Mouse (Mus musculus) neural tube, embryonic 12.5 days (tissue): Measurements from ENCODE around the gene Hoxd4. TPM values are rescaled to one million over a fixed set of nuclear protein-coding genes. Genes with fewer than 3 reads are reported as not detected.

Experiments
- ATAC-seq: fragments of 200-750 bp; cut with Nextera tagmentation; 2 replicates; pipeline ENCODE4 v1.8.0; 2017; ENCODE audit warnings: low read depth, mild to moderate bottlenecking, moderate TSS enrichment, moderate library complexity; ENCODE audit not compliant: low FRiP score
- H3K27ac ChIP-seq: fragments of 300-500 bp; sonication (generic); 2 replicates; pipeline ENCODE4 v1.5.1; 2016
- H3K27me3 ChIP-seq: fragments of 300-500 bp; sonication (generic); replicated peaks from 2 replicates; pipeline ENCODE4 v1.6.1; 2016; ENCODE audit warnings: mild to moderate bottlenecking
- H3K36me3 ChIP-seq: fragments of 300-500 bp; sonication (generic); 2 replicates; pipeline ENCODE4 v1.6.1; 2016; ENCODE audit warnings: mild to moderate bottlenecking
- H3K4me1 ChIP-seq: fragments of 300-500 bp; sonication (generic); 2 replicates; pipeline ENCODE4 v1.6.1; 2016
- H3K4me2 ChIP-seq: fragments of 300-500 bp; sonication (generic); replicated peaks from 2 replicates; pipeline ENCODE4 v1.6.1; 2016; ENCODE audit warnings: mild to moderate bottlenecking
- H3K4me3 ChIP-seq: fragments of 300-500 bp; sonication (generic); 2 replicates; pipeline ENCODE4 v1.5.1; 2016
- H3K9ac ChIP-seq: fragments of 300-500 bp; sonication (generic); 2 replicates; pipeline ENCODE4 v1.6.1; 2016; ENCODE audit warnings: mild to moderate bottlenecking
- H3K9me3 ChIP-seq: fragments of 300-500 bp; sonication (generic); 2 replicates; pipeline ENCODE4 v1.6.1; 2016; ENCODE audit warnings: mild to moderate bottlenecking
- WGBS: fragments of 180-500 bp; shearing (Covaris S2); methylation state at CpG from one replicate; pipeline ENCODE4 v1.1.7; 2016; 5-methylcytosine and 5-hydroxymethylcytosine counted together
- polyA plus RNA-seq: library from polyadenylated mRNA; unstranded; fragments of >200 nt; fragmentation: Nextera tagmentation; extraction: Ambion mirVana; gene quantifications from 2 replicates; pipeline ENCODE4 v1.2.1, GENCODE M21; 2016

The Hoxd4 gene
- polyA plus RNA-seq, 1 experiment from 2014 or later, result 14.2 TPM

DNA sequence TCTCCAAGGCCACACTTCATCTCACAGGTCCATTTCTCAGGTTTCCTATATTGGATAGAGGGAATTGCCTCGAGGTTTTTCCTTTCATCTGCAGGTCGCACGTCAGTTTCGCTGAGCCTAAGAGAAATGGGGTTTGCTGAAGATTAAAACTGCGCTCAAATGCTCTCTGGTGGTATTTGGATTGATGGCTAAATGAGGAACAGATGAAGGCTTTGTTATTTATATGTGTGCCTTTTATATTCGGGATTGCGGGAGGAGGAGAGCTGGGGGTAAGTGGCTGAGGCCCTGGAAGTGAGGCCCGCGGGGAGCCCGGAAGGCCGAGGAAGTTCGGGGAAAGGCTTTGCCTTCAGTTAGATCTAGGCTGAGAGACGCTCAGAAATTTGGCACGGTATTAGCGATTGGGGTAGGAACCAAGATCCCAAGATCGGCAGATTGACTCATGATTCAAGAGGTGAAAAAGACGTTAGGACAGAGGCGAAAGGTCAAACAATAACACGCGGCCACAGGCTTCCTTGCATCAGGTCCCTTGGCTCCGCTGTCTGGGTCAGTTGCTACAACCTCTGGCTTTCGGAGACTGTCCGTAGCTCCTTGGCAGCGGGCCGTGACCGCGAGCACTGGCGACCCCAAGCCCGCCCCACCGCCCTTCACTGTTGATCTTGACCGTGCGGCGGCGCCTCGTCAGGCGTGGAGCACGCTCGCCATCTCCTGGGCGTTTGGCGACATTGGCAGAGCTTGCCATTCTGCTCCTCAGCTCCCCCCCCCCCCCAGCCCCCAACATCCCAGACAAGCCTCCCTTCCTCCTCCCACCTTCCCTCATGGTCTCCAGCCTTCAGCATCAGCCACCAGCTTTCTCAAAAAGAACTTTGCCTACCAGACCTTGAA, 39.0 kb upstream of the Hoxd4 start:
- H3K4me2 ChIP-seq, result peak overlapping the region; percentile 59
- ATAC-seq, result peak; percentile 43; the same call in 1 of the 2 replicates
- H3K4me1 ChIP-seq, result peaks cover 24% of the 10 kb centered on the region
- H3K9me3 ChIP-seq, result no peaks in the 10 kb centered on the region
- peaks cover 98% of the 10 kb centered on the region for H3K27me3 ChIP-seq
- H3K36me3 ChIP-seq, result no peaks in the 10 kb centered on the region
- 0 out of 2 replicates have a peak overlapping the region, but pooled peaks have one; percentile 29 for H3K9ac ChIP-seq
- WGBS, result under 1% methylated on average over 40 of the region's 40 CpGs
- peak overlapping the region; percentile 24; the same call in 1 of the 2 replicates for H3K4me3 ChIP-seq
- H3K27ac ChIP-seq, result no peak overlapping the region

- Histone ChIP-seq H3K27me3 (peaks cover 98% of the 10 kb centered on the region), H3K27ac (no peak overlapping the region), H3K9ac (no peak overlapping the region), H3K4me2 (no peak overlapping the region; the same call in 1 of the 2 replicates), H3K4me1 (peaks cover 15% of the 10 kb centered on the region), H3K9me3 (no peaks in the 10 kb centered on the region), H3K36me3 (no peaks in the 10 kb centered on the region), H3K4me3 (0 out of 2 replicates have a peak overlapping the region, but pooled peaks have one; percentile 2)
- ATAC-seq, result no peak
- WGBS, result under 1% methylated on average over 24 of the region's 24 CpGs
These were observed 37.8 kb upstream of the Hoxd4 start for GRCm38 (mm10) chr2:74673835-74674425.

DNA sequence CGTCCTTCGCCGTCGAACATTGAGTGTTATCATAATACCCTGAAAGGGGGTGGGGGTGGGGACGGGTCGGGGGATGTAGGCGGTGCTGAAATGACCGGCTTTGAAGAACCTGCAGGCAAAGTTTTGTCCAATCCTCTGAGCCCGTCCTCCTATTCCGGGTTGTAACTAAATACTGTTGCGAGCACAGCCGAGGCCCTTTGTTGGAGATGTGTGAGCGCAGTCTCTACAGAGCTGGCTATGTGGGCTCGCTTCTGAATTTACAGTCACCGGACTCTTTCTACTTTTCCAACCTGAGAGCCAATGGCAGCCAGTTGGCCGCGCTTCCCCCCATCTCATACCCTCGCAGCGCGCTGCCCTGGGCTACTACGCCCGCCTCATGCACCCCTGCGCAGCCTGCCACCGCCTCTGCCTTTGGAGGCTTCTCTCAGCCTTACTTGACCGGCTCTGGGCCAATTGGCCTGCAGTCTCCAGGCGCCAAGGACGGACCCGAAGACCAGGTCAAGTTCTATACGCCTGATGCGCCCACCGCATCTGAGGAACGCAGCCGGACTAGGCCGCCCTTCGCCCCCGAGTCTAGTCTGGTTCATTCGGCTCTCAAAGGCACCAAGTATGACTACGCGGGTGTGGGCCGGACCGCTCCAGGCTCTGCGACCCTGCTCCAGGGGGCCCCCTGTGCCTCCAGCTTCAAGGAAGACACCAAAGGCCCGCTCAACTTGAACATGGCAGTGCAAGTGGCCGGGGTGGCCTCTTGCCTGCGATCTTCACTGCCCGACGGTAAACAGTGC, 36.7 kb upstream of the Hoxd4 start, which contains the start of gene Hoxd12:
Gene Hoxd12 (plus strand): TSS at position 133 of the 785 bp plus-strand sequence.
- peaks cover 15% of the 10 kb centered on the region for H3K4me1 ChIP-seq
- H3K27me3 ChIP-seq, result peaks cover 98% of the 10 kb centered on the region
- H3K4me3 ChIP-seq, result peak within 1 kb of the TSS; percentile 25
- H3K4me2 ChIP-seq, result peak within 1 kb of the TSS; percentile 42
- H3K9ac ChIP-seq, result peak within 1 kb of the TSS; percentile 36
- no peak within 1 kb of the TSS for H3K27ac ChIP-seq
- under 1% methylated on average over 47 of the region's 47 CpGs for WGBS
- no peaks in the 10 kb centered on the region for H3K36me3 ChIP-seq
- ATAC-seq, result no peak
- H3K9me3 ChIP-seq, result no peaks in the 10 kb centered on the region

DNA sequence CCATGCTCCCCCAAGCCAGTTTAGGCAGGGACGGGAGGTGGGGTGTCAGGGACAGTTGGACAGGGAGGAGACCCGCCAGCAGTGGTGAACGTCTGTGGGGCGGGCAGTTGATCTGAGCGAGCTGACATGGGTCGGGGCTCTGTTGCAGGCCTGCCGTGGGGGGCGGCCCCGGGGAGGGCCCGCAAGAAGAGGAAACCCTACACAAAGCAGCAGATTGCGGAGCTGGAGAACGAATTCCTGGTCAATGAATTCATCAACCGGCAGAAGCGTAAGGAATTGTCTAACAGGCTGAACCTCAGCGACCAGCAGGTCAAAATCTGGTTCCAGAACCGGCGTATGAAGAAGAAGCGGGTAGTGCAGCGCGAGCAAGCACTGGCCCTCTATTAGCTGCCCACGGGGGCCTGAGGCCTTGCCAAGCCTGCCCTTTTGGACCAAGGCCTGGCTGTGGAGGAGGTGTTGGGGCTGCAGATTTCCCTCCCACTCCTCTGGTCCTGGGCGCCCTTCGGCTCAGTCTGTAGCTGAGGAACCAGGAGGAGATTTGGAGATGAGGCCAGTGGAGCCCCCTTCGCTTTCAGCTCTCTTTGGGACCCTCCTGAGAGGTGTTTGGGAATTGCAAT, 36.0 kb upstream of the Hoxd4 start:
- peak overlapping the region; percentile 42 for H3K4me2 ChIP-seq
- no peaks in the 10 kb centered on the region for H3K36me3 ChIP-seq
- peaks cover 98% of the 10 kb centered on the region for H3K27me3 ChIP-seq
- no peaks in the 10 kb centered on the region for H3K9me3 ChIP-seq
- H3K27ac ChIP-seq, result no peak overlapping the region
- peak overlapping the region; percentile 25 for H3K4me3 ChIP-seq
- peaks cover 15% of the 10 kb centered on the region for H3K4me1 ChIP-seq
- ATAC-seq, result no peak
- H3K9ac ChIP-seq, result peak overlapping the region; percentile 36
- WGBS, result 3% methylated on average over 24 of the region's 24 CpGs

GRCm38 (mm10) chr2:74676376-74677052, 35.2 kb upstream of the Hoxd4 start:
- peaks cover 99% of the 10 kb centered on the region for H3K27me3 ChIP-seq
- 0 out of 2 replicates have a peak overlapping the region, but pooled peaks have one; percentile 25 for H3K4me3 ChIP-seq
- peak overlapping the region; percentile 36; the same call in 1 of the 2 replicates for H3K9ac ChIP-seq
- no peaks in the 10 kb centered on the region for H3K36me3 ChIP-seq
- peaks cover 15% of the 10 kb centered on the region for H3K4me1 ChIP-seq
- H3K9me3 ChIP-seq, result no peaks in the 10 kb centered on the region
- H3K27ac ChIP-seq, result no peak overlapping the region
- WGBS, result 3% methylated on average over 9 of the region's 9 CpGs
- H3K4me2 ChIP-seq, result peak overlapping the region; percentile 42
- no peak for ATAC-seq

- peak overlapping the region; percentile 42 for H3K4me2 ChIP-seq
- no peak overlapping the region for H3K9ac ChIP-seq
- peaks cover 19% of the 10 kb centered on the region for H3K4me1 ChIP-seq
- no peaks in the 10 kb centered on the region for H3K36me3 ChIP-seq
- H3K27ac ChIP-seq, result no peak overlapping the region
- no peak overlapping the region for H3K4me3 ChIP-seq
- ATAC-seq, result no peak
- H3K9me3 ChIP-seq, result no peaks in the 10 kb centered on the region
- WGBS, result 13% methylated on average over 2 of the region's 2 CpGs
- H3K27me3 ChIP-seq, result peaks cover 99% of the 10 kb centered on the region
These were observed 34.6 kb upstream of the Hoxd4 start for GRCm38 (mm10) chr2:74677106-74677505.

GRCm38 (mm10) chr2:74678891-74679595, 32.7 kb upstream of the Hoxd4 start, which contains the start of gene Hoxd11:
Hoxd11 (plus strand) TSS chr2:74679557.
- no peaks in the 10 kb centered on the region for H3K9me3 ChIP-seq
- H3K4me1 ChIP-seq, result peaks cover 18% of the 10 kb centered on the region
- under 1% methylated on average over 15 of the region's 15 CpGs for WGBS
- peak within 1 kb of the TSS; percentile 26 for H3K27ac ChIP-seq
- peaks cover 99% of the 10 kb centered on the region for H3K27me3 ChIP-seq
- H3K4me2 ChIP-seq, result peak within 1 kb of the TSS; percentile 53
- no peak for ATAC-seq
- peak within 1 kb of the TSS; percentile 50 for H3K4me3 ChIP-seq
- peak within 1 kb of the TSS; percentile 53 for H3K9ac ChIP-seq
- no peaks in the 10 kb centered on the region for H3K36me3 ChIP-seq

GRCm38 (mm10) chr2:74679596-74679971, 32.1 kb upstream of the Hoxd4 start:
- Histone ChIP-seq H3K27me3 (peaks cover 99% of the 10 kb centered on the region), H3K4me3 (peak overlapping the region; percentile 50), H3K4me2 (peak overlapping the region; percentile 53), H3K9me3 (no peaks in the 10 kb centered on the region), H3K36me3 (no peaks in the 10 kb centered on the region), H3K4me1 (peaks cover 18% of the 10 kb centered on the region), H3K9ac (peak overlapping the region; percentile 53), H3K27ac (peak overlapping the region; percentile 26)
- 1% methylated on average over 26 of the region's 26 CpGs for WGBS
- ATAC-seq, result no peak

DNA sequence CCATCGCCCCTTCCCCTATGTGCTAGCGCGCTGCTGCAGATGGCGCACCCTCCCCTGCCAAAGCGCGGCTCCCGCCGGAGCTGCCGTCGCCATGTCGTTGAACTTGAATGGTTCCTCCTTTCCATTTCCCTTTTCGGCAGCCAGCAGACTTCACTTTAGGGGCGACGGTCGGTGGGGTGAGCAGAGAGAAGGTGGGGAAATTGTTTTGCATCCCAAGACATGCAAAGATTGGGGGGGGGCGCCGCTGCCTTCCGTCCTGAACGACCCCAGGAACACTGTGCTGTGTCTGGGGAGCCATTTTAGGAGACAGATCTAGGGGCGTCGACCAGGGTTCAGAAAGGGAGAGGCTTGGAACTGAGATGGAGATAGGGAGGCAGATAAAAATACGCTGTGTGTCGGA, 31.7 kb upstream of the Hoxd4 start:
- Histone ChIP-seq H3K4me1 (peaks cover 18% of the 10 kb centered on the region), H3K4me2 (peak overlapping the region; percentile 53), H3K9ac (peak overlapping the region; percentile 53), H3K4me3 (peak overlapping the region; percentile 50), H3K27ac (peak overlapping the region; percentile 26), H3K27me3 (peaks cover 99% of the 10 kb centered on the region), H3K9me3 (no peaks in the 10 kb centered on the region), H3K36me3 (no peaks in the 10 kb centered on the region)
- WGBS, result under 1% methylated on average over 23 of the region's 23 CpGs
- ATAC-seq, result no peak

DNA sequence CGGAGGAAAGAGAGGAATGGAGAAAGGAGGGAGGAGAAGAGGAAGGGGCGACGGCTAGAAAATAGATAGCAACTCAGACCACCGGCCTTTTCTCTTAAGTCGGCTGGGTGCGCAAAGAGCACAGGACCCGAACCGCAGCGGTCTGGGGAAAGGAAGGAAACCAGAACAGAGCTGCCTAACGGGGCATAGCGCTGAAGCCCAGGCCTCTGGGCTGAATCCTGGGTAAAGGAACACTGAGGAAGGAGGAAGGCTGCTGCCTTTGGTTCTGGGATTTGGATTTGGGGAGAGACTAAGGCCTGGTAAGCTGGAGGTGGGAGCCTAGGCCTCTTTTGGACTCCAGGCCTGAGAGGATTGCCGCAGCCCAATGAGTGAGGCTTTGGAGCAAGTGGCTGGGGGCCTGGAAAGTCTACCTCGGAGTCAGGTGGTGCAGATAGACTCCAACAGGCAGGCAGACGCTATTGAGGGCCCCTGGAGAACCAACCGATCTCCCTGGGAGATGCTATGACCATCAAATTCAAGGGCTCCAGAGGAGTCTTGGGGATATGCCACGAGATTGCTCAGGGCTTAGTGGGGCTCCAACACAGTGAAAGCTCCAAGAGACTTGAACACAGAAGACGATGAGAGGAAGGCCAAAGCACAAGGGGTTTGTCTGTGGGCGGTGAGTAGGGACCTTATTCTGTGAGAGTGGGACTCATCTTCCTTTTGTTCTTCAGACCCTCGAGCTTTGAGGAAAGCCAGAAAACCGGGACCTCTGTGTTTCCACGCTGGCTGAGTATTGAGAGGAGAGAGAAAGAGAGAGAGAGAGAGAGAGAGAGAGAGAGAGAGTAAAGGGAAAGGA, 30.9 kb upstream of the Hoxd4 start:
- ATAC-seq, result no peak
- H3K9ac ChIP-seq, result peak overlapping the region; percentile 53
- no peaks in the 10 kb centered on the region for H3K9me3 ChIP-seq
- H3K27ac ChIP-seq, result peak overlapping the region; percentile 53; the same call in 1 of the 2 replicates
- H3K4me2 ChIP-seq, result peak overlapping the region; percentile 53
- H3K27me3 ChIP-seq, result peaks cover 98% of the 10 kb centered on the region
- under 1% methylated on average over 21 of the region's 21 CpGs for WGBS
- H3K4me1 ChIP-seq, result peaks cover 12% of the 10 kb centered on the region
- no peaks in the 10 kb centered on the region for H3K36me3 ChIP-seq
- H3K4me3 ChIP-seq, result peak overlapping the region; percentile 50
